Comparison of ENCODE assay signal across 8 mouse cellular contexts in the genomic region with DNA sequence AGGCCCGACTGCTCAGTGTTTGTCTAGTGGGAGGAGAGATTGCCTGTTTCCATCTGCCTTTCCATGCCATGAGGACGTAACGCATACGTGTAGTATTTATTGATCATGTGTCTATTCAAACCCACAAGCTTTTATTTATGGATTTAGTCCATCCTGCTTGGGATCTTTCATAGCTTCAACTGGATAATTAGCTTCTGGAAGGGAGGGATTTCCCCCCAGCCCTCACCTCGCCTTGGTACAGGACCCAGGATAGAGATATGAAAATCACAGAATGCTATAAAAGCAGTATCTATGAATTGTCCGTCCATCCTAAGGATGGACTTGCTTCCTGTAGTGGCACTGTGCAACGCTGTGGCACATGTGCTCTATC. TPM values are rescaled to one million over a fixed set of nuclear protein-coding genes. Genes with fewer than 3 reads are reported as not detected.
DNase-seq lines count a peak whose midpoint lies in the region; ATAC-seq and TF ChIP-seq lines count a peak whose summit lies in the region.

No protein-coding gene starts in this region.

- no peak for DNase-seq in heart, adult 2 months
- no peak for DNase-seq in heart, adult 9 months (ENCODE audit: low spot score in 2 of 2)
- DNase-seq in liver, embryonic 14.5 days (ENCODE audit: low read depth in 3 of 3, low spot score in 3 of 3) = no peak
- no peak for DNase-seq in embryo, embryonic 11 days
- no peak for DNase-seq in left cerebral cortex, postnatal 14 days (ENCODE audit: low spot score in 2 of 2)
- DNase-seq in layer of hippocampus, adult 8-10 months (ENCODE audit: low spot score in 2 of 2) = no peak

- intact Hi-C loops in heart, adult 2 months (cut with DNase I) = loop anchor here (5.0 kb wide), 1 partner anchor 584 kb away; a partner anchor contains a TSS
- intact Hi-C loops in left cerebral cortex, postnatal 14 days (cut with DNase I) = no loop called here

- no peak for TF ChIP-seq CTCF in heart, adult 2 months (IDR thresholded peaks at IDR 0.05)
- no peak for TF ChIP-seq CTCF in C2C12 (IDR thresholded peaks at IDR 0.05; ENCODE audit: control insufficient read depth, insufficient read depth, insufficient read length)
- no peak for TF ChIP-seq CTCF in liver, embryonic 14.5 days (IDR thresholded peaks at IDR 0.05; ENCODE audit: low read depth)

- no peak for TF ChIP-seq POLR2A in heart, adult 2 months (IDR thresholded peaks at IDR 0.05; ENCODE audit: insufficient read depth, low read depth, low read length)

- H3K4me1 ChIP-seq in heart, adult 2 months (ENCODE audit: control insufficient read depth, insufficient read depth, low read length) = peaks cover 4% of the 10 kb centered on the region
- peaks cover 40% of the 10 kb centered on the region for H3K4me1 ChIP-seq in forebrain, embryonic 15.5 days
- H3K4me1 ChIP-seq in liver, embryonic 14.5 days (replicated peaks; ENCODE audit: control insufficient read depth in 2 of 2, insufficient read depth in 2 of 2, low read length in 1 of 2) = peaks cover 27% of the 10 kb centered on the region in 2 experiments

- H3K4me2 ChIP-seq in forebrain, embryonic 15.5 days (replicated peaks) = peak overlapping the region; percentile 62
- peak overlapping the region; percentile 88 for H3K4me2 ChIP-seq in liver, embryonic 14.5 days (ENCODE audit: low read depth)

- H3K79me3 ChIP-seq in C2C12 (ENCODE audit: low read depth) = peaks cover 38% of the 10 kb centered on the region

- no peaks in the 10 kb centered on the region for H3K9me3 ChIP-seq in forebrain, embryonic 15.5 days
- H3K9me3 ChIP-seq in liver, embryonic 14.5 days (ENCODE audit: control insufficient read depth, low read length) = no peaks in the 10 kb centered on the region

- no peaks in the 10 kb centered on the region for H3K27me3 ChIP-seq in heart, adult 2 months (ENCODE audit: control insufficient read depth, insufficient read depth, low read length)
- H3K27me3 ChIP-seq in C2C12 (ENCODE audit: control insufficient read depth, insufficient read depth, insufficient read length) = no peaks in the 10 kb centered on the region
- no peaks in the 10 kb centered on the region for H3K27me3 ChIP-seq in forebrain, embryonic 15.5 days
- H3K27me3 ChIP-seq in liver, embryonic 14.5 days (ENCODE audit: control insufficient read depth, insufficient read depth, low read length) = no peaks in the 10 kb centered on the region

- H3K27ac ChIP-seq in heart, adult 2 months = peak overlapping the region; percentile 95
- H3K27ac ChIP-seq in forebrain, embryonic 15.5 days (replicated peaks) = peak overlapping the region; percentile 98
- H3K27ac ChIP-seq in liver, embryonic 14.5 days = no peak overlapping the region

- no peak; the same call in 1 of the 2 replicates for ATAC-seq in forebrain, embryonic 15.5 days (replicated peaks)
- no peak for ATAC-seq in liver, embryonic 14.5 days (ENCODE audit: insufficient read depth)

- peaks cover 2% of the 10 kb centered on the region for H3K79me2 ChIP-seq in heart, adult 2 months (replicated peaks; ENCODE audit: control insufficient read depth, insufficient read depth, low read length)
- H3K79me2 ChIP-seq in C2C12 (ENCODE audit: control insufficient read depth, insufficient read depth) = peaks cover 42% of the 10 kb centered on the region

- TF ChIP-seq EP300 in heart, adult 2 months (IDR thresholded peaks at IDR 0.05; ENCODE audit: insufficient read depth, low read depth, low read length) = no peak
- no peak for TF ChIP-seq EP300 in liver, embryonic 14.5 days (IDR thresholded peaks at IDR 0.05; ENCODE audit: low read depth)

- no peak overlapping the region for H3ac ChIP-seq in C2C12 (ENCODE audit: control insufficient read depth, insufficient read length, low read depth)

- H3K4me3 ChIP-seq in heart, adult 2 months = peak overlapping the region; percentile 90
- H3K4me3 ChIP-seq in C2C12 (ENCODE audit: insufficient read depth, poor library complexity, severe bottlenecking) = peak overlapping the region; percentile 59
- peak overlapping the region; percentile 98 for H3K4me3 ChIP-seq in forebrain, embryonic 15.5 days
- H3K4me3 ChIP-seq in liver, embryonic 14.5 days (ENCODE audit: insufficient read depth in 1 of 2, low read depth in 2 of 2, low read length in 2 of 2) = peak overlapping the region; percentile 67 to 94; a peak in 3 of 4 replicates

- H3K9ac ChIP-seq in heart, adult 2 months (ENCODE audit: low read depth, low read length) = peak overlapping the region; percentile 29; the same call in 1 of the 2 replicates
- peak overlapping the region; percentile 97 for H3K9ac ChIP-seq in forebrain, embryonic 15.5 days (replicated peaks)
- no peak overlapping the region; the same call in 1 of the 2 replicates for H3K9ac ChIP-seq in liver, embryonic 14.5 days (replicated peaks)

- peaks cover 3% of the 10 kb centered on the region; the same call in 1 of the 2 replicates for H3K36me3 ChIP-seq in heart, adult 2 months (ENCODE audit: control insufficient read depth, insufficient read depth, low read length)
- no peaks in the 10 kb centered on the region for H3K36me3 ChIP-seq in C2C12 (ENCODE audit: control insufficient read depth, insufficient read depth)
- no peaks in the 10 kb centered on the region for H3K36me3 ChIP-seq in forebrain, embryonic 15.5 days
- H3K36me3 ChIP-seq in liver, embryonic 14.5 days (replicated peaks; ENCODE audit: control insufficient read depth, insufficient read depth, low read depth) = no peaks in the 10 kb centered on the region

- WGBS in heart, adult 2 months = 39% methylated on average over 7 of the region's 7 CpGs
- 20% methylated on average over 7 of the region's 7 CpGs for WGBS in forebrain, embryonic 15.5 days
- 39% methylated on average over 7 of the region's 7 CpGs for WGBS in liver, embryonic 14.5 days (ENCODE audit: insufficient replicate concordance)

TF ChIP-seq in C2C12, 6 proteins besides CTCF, POLR2A, EP300 and RAD21:
- TF ChIP-seq FOSL1 (IDR thresholded peaks at IDR 0.05; ENCODE audit: insufficient read depth, low read length, poor library complexity, severe bottlenecking) (no peak), MYOD1 (IDR thresholded peaks at IDR 0.05; ENCODE audit: control insufficient read depth, insufficient read length, low read depth) (no peak), CEBPB (IDR thresholded peaks at IDR 0.05; ENCODE audit: low read depth) (no peak), USF1 (IDR thresholded peaks at IDR 0.05; ENCODE audit: low read depth) (no peak), MYOG (IDR thresholded peaks at IDR 0.05; ENCODE audit: control insufficient read depth, extremely low read depth, insufficient read length) (no peak)

RNA-seq across cellular contexts. Expression of a gene that starts 0.6 kb away (rescaled TPM):
- 10 to 100 TPM; 11.2 to 13.1 TPM for total RNA-seq in heart, adult 2 months (2021)
- 3.2 and 4.3 TPM in 2 replicates for polyA plus RNA-seq in heart, adult 2 months (2012; rRNA removed)
- polyA plus RNA-seq in C2C12 (2012; fragmentation: generic; extraction: Trizol) = 4.2 TPM
- 7.2 and 7.5 TPM in 2 replicates for polyA plus RNA-seq in forebrain, embryonic 15.5 days (2015; fragmentation: Nextera tagmentation; extraction: Ambion mirVana)
- polyA plus RNA-seq in liver, embryonic 14.5 days (2012; rRNA removed) = 1.1 and 1.7 TPM in 2 replicates
- polyA plus RNA-seq in liver, embryonic 14.5 days (2014; fragmentation: Nextera tagmentation; extraction: Ambion mirVana) = 1.3 and 1.8 TPM in 2 replicates
- total RNA-seq in left cerebral cortex, postnatal 14 days (2021) = 10 to 100 TPM; 32.3 to 33.8 TPM
- total RNA-seq in layer of hippocampus, adult 8-10 months (2022) = 10 to 100 TPM; 32.0 to 39.6 (median 37.8) TPM
